Mouse (Mus musculus) common myeloid progenitor, adult 5-6 weeks (primary cell): ENCODE results near the gene Scamp4. TPM values are rescaled to one million over a fixed set of nuclear protein-coding genes. Genes with fewer than 3 reads are reported as not detected.
A peak's percentile ranks its signal among the peaks of the same experiment; 100 is the strongest.
"Not testable (repeated sequence)": the region's sequence is repeated elsewhere in the genome, so short reads cannot be mapped to it uniquely, and the experiment has no call there.

Experiments used
- ATAC-seq: replicated peaks from 2 replicates; pipeline ENCODE4 v1.8.0; 2016; ENCODE audit warnings: low read depth, mild to moderate bottlenecking, moderate TSS enrichment, inconsistent platforms; ENCODE audit not compliant: poor library complexity, severe bottlenecking
- total RNA-seq: library from RNA; stranded (forward); fragments of 200-1000, 187-1606 nt; gene quantifications from 2 replicates; pipeline ENCODE4 v1.2.3, GENCODE M21; 2017

Scamp4 gene
- total RNA-seq, 1 experiment from 2014 or later, result 13.3 TPM

DNA sequence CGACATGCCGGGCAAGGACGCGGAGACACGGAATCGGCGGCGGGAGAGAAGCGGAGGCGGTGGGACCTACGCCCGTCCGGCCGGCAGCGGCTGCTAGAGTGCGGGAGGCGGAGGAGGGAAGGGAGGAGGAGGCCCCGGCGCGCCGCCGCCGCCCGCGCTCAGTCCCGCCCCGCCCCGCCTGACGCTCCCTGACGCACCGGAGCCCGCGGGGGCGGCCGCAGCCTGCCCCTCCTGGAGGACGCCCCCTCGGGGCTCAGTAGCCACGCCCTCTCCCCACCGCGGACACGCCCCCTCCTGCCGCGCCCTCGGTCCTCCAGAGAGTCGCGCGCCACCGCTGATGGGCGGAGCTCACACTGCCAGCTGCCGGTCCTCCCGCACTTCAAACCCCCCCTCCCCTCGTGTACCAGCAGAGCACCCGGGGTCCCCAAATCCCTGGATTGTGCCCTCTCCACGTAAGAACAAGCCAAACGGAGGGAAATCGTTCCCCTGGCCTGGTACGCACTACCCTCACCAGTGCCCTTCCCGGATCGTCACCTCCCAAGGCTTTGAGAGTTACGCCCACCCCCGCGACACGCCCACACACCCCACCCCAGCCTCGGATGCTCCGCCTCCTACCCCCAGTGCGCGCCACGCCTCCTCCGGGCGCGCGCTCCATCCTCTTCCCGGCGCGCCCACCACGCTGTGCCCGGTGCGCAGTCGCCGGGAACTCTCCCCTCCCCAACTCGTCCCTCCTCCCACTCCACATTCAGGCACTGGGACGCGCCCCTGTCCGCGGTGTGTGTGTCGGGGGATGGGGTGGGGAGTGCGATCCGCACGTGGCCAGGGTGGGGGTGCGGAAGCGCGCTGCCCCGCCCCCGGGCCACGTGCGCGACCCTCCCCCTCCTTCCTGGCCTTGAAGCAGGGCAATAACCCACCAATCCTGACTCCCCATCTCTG, 25.2 kb upstream of the Scamp4 start, which contains the start of gene Klf16:
TSS of gene Klf16 (minus strand) at position 127 of the 936 bp plus-strand sequence.
- ATAC-seq, result peak; percentile 60

DNA sequence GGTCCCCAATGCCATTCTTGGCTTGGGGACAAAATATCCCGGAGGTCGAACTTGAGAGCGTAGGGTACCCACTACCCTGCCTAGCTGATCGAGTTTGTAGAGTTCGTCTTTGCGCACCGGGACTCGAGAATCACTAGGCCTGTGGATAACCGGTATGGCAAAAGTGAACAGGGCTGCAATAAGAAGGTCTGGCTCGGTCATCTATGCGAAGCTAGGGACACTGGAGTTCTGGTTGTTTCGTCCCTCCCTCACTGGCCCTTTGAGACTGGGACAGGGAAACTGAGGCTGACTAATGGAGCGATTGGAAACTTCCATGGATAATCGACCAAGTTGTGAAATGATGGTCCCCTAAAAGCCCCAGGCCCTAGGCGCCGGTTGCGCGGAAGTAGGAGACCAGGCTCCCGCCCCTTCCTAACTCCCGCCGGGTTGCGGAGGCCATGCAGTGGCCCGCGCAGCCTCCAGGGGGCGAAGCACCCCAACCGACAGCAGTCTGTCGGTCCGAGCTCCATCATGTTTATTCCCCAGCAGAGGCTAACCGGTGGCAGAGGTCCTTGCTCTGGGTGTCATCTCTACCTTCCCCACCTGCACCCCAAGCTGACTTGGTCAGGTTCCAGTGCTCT, 24.4 kb upstream of the Scamp4 start:
- peak; percentile 61 for ATAC-seq

DNA sequence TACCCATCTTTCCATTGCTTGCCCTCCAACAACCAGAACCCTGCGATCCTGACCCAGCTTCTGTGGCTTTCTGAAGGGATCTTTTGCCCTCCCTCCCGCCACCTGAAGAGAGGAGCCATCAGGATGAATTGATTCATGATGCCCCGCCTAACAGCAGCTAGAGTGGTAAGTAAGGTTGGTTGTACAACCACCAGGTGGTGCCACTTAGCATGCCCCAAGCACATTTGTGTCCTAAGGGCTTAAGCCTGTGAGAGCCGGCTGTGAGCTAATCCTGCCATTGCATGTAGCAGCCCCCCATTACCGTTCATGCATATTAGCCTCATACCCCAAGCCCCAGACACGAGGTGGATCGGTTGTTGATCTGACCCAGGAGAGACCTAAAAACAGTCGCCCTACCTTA, 23.8 kb upstream of the Scamp4 start:
- peak; percentile 50 for ATAC-seq

DNA sequence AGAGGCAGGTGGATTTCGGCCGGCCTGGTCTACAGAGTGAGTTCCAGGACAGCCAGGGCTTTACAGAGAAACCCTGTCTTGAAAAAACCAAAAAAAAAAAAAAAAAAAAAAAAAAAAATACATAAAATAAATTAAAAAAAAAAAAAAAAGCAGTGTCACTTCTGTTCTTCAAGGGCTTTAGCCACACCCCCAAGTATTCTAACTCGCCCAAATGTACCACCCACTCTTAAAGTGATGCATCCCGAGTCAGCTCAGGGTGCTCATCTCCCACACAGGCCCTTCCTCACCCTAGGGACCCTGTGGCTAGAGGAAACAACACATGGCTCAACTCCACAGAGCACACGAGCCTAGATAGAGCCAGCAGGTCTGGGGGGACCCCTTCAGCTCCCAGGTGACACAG, 19.6 kb upstream of the Scamp4 start:
- ATAC-seq, result no peak

DNA sequence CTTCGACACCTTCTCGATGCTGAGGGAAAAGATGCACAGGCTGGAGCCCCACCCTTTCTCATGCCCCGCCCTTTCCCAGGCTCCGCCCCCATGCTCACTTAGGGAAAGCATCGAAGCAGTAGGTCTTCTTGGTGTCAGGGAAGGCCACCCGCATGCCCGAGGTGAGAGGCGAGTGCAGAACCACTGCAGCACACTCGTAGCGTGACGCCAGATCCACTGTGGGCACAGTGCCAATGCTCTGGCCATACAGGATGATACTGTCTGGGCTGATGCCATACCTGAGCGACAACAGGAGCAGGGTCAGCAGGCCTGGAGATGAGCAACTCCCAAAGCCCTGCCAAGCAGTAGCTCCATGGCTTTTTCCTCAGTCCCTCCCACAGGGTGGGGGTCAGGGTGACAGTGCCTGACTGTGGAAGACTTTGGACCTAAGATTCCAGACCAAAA, 18.6 kb upstream of the Scamp4 start:
- ATAC-seq, result no peak

DNA sequence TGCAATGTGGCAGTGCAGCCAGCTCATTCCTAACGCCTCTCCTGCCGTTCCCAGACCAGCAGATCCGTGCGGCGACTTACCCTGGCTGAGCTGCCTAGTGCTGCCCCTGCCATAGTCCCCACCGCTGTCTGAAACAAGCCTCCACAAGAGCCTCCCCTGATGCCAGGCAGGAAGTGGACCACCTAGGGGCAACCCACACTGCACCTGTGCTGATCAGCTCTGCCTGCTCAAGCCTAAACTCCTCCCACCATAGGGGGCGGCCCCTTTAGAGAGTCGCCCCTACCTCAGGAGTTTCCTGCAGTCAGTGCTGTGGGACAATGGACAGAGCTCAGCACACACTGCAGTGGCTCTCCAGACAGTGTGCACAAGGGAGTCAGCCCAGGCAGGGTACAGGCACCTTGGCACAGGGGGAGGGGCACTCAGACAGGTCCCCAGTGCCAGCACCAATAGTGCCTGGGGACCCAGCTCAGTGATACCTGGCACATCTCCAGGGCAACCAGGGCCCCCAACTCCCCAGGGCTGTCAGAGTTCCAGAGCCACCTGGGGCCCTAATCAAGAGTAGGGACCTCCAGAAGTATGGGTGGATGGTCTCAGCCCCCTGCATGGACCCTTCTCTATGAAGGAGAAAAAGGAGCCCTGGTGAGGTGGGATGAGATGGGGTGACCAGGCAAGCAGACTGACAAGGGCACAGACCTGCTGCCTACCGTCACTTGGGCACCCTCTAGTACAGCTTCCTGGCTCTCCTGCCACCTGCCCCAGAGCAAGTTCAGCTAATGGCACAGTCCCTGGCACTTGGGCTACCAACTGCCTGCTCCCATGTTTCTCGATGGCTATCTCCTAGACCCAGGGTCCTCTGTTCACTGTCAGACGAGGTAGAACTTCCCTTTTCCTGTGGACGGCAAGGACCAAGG, 17.8 kb upstream of the Scamp4 start:
- no peak for ATAC-seq

DNA sequence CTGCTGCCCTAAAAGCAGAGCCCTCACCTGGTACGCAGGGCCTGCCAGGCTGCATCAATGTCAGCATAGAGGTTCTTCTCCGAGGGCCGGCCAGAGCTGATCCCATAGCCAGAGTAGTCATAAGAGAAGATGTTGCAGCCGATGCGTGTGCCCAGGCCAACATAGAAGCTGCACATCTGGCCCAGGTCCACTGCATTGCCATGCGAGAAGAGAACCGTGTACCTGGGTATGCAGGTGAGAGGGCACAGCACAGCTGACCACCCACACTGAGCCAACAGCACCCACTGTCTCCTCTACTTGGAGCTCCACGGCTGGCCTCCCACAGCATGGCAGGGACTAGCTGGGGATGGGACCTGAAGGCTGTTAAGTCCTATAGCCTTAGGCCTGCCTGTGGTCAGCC, 17.1 kb upstream of the Scamp4 start:
- no peak for ATAC-seq

DNA sequence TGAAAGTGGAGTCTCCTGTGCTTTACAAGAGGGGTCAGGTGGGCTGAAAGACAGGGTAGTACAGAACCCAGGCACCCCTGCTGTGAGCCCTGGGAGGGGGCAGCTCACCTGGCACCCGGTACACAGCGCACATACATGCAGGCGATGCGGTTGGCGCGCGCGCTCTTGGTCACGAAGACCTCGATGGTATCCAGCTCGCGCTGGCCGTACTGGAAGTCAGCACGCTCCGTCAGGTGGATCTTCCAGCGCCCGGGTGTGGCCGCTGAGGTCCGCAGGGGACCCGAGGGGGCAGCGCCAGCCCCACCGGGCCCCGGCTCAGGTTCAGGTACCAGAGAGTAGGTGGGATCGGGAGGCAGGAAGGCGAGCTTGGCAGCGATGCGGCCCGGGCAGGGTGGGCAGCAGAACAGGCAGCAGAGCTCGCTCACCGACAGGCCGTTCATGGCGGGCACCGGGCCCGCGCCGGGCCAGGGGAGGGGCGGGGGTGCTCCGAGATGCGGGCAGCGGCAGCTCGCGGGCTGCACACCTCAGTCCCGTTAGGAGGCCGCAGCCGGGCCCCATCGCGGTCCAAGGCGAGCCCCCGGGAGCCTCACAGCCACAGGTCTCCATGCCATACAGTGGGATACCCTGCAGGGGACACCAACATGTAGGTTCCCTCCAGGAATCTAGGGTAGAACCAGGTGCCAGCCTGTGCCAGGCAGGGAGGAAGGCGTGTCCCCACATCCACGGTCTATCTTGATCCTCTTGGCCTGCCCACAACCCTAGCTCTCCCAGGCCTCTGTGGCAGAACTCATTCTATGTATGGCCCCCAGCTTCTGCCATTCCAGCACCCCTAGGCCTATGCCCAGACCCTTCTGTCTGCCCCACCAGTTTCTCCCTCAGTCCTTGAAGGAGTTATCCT, 16.0 kb upstream of the Scamp4 start:
- ATAC-seq, result no peak

DNA sequence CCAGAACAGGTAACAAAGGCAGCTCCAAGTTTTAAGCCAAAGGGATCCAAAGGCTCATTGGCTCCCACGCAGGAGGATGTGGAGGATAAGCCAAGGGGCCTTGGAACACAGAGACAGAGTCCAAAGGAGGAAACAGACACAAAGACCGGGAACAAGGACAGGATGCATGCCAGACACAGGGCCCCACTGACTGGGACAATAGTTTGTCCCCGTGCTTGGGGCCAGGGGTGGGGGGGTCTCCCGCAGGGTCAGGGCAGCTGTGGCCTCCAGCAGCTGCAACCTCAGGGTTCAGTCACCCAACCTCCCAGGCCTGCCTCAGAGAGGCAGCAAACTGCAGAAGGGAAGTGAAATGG, 15.4 kb upstream of the Scamp4 start:
- ATAC-seq, result no peak

DNA sequence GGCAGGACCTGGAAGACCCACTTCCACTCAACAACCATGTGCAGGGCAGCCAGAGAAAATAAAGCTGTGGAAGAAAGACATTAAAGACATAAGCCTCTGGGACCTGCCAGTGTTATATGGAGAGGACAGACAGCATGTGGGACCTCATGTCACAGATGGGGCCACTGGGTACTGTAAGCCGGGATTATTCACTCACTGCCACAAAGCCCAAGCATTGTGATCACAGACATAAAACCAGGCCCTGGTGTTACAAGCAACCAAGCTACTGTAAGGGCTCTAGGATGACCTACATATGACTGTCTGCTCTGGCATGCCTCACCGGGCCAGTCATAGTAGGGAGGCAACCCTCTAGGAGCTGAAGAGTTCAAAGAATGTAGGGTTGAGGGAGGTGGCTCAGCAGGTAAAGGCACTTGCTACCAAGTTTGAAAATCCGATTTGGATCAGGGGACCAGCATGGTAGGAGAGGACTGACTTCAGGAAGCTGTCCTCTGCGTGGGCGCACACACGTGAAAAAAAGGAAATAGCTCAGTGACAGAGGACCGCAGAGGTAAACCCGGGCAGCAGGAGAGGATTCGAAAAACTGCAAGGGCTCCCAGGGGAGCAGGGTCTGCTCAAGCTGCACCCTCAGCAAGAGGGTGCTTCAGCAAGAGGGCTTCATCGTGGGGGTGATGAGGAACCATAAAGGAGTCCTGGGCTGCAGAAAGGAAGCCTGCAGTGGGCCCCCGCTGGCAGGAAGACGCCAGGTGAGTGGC, 13.4 kb upstream of the Scamp4 start:
- ATAC-seq, result no peak

DNA sequence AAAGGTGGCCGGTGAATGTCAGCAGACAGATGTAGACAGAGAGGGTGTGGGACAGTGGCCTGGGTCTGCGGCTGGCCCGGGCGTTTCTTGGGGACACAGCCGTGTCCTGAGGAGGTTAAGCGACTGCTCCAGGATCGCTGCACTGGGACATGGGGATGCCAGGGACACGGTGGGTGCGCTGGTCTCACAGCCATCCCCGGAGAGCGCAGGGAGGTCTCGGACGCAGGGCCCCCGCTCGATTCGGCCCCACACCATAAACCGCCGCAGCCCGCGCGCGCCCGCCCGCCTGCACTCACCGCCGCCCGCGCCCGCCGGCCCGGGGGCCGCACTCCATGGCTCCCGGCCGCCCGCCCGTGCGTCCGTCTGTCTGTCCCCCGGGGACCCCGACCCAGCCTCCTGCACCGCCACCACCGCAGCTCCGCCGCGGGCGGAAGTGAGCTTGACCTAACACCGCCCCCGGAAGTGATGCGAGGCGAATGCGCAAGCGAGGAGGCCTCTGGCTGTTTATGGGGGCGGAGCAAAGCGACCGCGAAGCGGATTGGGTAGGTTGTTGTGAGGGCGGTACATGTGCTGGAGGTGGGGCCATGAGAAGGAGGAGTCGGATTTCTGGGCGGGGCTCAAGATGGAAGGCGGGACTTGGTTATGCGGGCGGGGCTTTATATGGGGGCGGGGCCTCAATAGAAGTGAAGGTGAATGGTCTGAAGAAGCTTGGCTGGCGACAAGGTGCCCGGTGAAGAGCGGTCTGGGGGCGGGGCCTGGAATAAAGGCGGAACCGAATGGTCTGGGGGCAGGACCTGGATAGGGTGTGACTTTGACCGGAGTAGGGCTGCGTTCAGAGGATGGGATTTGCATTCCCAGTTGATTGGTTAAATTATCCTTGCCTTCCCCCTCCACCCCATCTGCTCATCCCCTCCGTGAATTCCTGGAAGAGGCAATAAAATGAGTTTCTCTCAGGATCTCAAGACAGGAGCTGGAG, 12.5 kb upstream of the Scamp4 start, which contains the start of gene Abhd17a:
TSS of gene Abhd17a (minus strand) at position 463 of the 976 bp plus-strand sequence.
- peak; percentile 95 for ATAC-seq

DNA sequence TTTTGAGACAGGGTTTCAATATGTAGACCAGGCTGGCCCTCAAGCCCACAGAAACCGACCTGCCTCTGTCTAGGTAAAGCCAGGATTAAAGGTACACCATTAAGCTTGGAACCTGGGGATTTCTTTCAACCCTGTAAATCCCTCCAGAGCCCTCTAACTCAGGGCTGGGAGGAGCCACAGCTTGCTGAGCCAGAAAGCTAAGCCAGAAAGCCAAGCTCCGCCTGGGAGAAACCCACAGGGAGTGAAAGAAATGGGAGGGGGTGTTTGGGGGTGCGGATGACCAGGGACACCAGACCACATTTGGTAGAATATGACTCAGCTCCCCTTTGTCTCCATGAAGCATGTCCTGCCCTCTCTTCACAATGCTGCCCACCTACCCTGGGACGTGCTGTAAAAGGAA, 6.4 kb upstream of the Scamp4 start:
- no peak for ATAC-seq

DNA sequence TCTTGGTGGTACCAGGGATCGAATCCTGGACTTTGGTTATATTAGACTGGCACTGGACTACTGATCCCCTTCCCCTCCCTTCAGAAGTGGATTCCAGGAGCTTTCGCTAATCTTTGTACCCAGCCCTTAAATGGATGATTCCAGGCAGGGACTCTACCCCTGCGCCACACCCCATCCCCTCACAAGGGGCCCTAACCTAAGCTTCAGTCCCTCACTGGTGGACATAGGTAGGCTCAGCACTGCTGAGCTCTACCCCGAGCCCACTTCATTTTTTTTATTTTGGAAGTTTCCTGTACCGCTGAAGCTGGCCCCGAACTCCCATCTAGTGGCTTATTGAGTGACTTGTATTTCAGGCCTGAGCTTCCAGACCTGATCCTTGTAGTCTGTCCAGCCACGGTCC, 692 bp downstream of the Scamp4 start:
- ATAC-seq, result no peak

DNA sequence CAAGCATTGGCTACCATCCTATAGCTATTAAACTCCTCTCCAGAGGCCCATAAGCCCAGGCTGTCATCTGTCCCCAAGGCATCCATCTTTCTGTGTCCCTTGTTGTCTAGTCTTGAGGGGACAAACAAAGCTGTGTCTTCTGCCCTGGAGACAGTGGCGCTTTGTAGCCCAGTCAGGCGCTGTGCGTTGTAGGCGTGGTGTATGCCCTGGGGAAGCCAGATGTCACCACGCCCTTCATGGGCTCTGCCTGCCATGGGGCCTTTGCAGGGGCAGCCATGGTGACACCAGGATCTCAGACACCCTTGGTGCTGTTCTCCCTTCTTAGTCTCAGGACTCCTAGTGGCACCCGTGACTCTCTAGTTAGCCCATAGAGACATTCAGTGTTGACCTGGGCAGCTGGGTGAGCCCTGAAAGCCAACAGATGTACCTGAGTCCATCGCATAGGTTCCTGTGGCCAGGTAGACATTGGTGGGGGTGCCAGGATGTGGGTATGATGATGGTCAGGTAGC, 1.4 kb downstream of the Scamp4 start:
- no peak for ATAC-seq

DNA sequence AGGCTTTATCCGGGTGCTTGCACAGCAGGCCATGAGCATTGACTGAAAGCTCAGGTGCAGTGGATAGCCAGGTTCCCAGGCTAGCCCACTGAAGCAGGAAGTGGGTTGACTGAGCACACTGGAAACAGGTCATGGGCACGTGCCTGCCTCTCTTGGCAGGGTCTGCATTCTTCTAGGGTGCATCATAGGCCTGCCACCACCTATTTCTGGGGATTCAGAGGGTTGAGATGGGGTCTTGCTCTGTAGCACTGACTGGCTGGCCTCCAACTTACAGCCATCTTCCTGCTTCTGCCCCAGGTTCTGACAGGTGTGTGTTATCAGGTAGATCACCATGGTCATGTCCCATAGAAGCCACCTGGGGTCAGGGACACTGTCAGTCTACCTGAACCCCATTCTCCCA, 2.3 kb downstream of the Scamp4 start:
- no peak for ATAC-seq

DNA sequence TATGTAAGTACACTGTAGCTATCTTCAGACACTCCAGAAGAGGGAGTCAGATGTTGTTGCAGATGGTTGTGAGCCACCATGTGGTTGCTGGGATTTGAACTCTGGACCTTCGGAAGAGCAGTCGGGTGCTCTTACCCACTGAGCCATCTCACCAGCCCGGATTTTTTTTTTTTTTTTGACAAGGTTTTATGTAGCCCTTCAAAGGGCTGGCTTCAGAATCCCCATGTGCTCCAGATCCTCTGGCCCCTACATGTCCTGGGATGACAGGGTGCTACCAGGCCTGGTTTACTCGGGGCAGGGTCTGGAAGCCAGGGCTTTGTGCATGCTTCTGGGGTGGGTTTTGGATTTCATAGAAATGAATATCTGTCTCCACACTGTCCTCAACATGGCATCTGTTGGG, 3.0 kb downstream of the Scamp4 start, which contains the start of gene Gm49322:
TSS of gene Gm49322 (plus strand) at position 301 of the 400 bp plus-strand sequence.
- not testable (repeated sequence) for ATAC-seq

DNA sequence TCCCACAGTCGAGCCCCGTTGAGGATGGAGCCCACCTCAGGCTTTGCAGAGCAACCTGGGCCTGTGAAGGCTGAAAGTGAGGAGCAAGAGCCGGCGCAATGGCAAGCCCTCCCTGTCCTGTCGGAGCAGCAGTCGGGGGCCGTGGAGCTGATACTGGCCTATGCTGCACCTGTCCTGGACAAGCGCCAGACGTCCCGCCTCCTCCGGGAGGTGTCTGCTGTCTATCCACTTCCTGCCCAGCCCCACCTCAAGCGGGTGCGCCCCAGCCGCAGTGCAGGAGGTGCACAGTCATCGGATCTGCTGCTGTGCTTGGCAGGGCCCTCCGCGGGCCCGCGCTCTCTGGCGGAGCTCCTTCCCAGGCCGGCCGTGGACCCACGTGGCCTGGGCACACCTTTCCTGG, 3.6 kb downstream of the Scamp4 start:
- no peak for ATAC-seq
